Mouse (Mus musculus): Measurements from ENCODE around the gene C1qtnf4.

C1qtnf4 gene

DNA sequence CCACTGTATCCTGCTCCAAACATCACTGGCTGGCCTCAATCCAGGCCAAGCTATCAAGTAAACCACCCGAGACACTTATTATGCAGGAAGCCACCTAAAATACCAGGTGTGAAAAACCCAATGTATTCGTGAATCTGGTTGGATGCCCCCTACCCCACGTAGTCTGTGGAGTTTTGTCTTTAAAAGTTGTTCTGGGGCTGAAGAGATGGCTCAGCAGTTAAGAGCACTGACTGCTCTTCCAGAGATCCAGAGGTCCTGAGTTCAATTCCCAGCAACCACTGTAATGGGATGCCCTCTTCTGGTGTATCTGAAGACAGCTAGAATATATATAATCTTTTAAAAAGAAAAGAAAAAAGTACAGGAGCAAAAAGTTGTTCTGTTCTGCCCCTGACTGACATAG, 52.7 kb downstream of the C1qtnf4 start:
- DNase-seq, result no peak

DNA sequence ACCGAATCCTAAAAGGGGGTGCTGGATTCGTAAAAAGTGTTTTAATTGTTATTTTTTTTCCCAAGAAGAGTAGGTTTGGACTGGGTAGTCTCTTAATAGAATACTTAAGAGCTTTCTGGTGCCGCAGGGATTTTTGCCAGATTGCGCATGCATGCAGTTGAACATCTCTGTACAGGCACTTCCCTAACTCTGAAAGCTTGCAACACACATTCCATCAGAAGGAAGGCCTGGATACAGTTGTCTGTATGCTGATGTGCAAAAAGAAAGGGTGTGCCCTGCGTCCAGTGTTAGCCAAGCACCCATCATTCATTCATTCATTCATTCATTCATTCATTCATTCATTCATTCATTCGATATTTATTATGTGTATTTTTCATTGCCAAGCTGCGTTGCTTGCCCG, 54.1 kb downstream of the C1qtnf4 start:
- no peak for DNase-seq
